Mouse (Mus musculus): ENCODE data around the gene Ctnnbip1. TPM values are rescaled to one million over a fixed set of nuclear protein-coding genes. Genes with fewer than 3 reads are reported as not detected.

The Ctnnbip1 gene
- total and polyA plus RNA-seq, 2 experiments from 2014 or later, result 105 to 134 TPM

DNA sequence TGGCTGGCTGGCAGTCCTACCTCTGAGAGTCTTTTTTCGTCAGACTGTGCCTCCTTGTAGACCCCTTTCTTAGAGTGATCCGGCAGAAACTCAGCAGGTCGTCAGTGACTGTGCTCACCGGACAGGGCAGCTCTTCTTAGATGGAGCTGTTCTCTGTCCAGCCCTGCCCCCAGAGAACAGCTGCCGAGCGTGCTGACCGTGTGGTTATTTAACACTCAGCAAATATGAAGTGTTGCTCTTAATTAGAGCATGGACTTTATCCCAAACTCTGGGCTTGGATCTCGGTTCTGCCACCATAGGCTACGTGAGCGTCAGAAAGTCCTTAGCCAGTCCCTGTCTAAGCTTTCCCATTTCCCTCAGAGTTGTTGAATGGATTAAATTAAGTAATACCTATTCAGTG is 3.2 kb downstream of the Ctnnbip1 start:
- 0 out of 2 replicates have a peak, but pooled peaks cover 5% of the 10 kb centered on the region for H3K36me3 ChIP-seq (ENCODE audit: insufficient read depth)
- 70% methylated on average over 10 of the region's 10 CpGs for WGBS
- no peak overlapping the region for H3K4me2 ChIP-seq (ENCODE audit: low read depth)
- no peaks in the 10 kb centered on the region for H3K27me3 ChIP-seq (ENCODE audit: insufficient read depth, low read length)
- H3K27ac ChIP-seq (ENCODE audit: low read depth, low read length), result no peak overlapping the region
- no peak for TF ChIP-seq CTCF (IDR thresholded peaks at IDR 0.05; ENCODE audit: low read depth)
- peaks cover 10% of the 10 kb centered on the region for H3K4me1 ChIP-seq (ENCODE audit: insufficient read depth)
- H3K9ac ChIP-seq, result no peak overlapping the region
- H3K4me3 ChIP-seq (ENCODE audit: low read depth, low read length), result no peak overlapping the region
- no peak for DNase-seq
- ATAC-seq, result no peak
- no peaks in the 10 kb centered on the region for H3K9me3 ChIP-seq (ENCODE audit: low read length)

DNA sequence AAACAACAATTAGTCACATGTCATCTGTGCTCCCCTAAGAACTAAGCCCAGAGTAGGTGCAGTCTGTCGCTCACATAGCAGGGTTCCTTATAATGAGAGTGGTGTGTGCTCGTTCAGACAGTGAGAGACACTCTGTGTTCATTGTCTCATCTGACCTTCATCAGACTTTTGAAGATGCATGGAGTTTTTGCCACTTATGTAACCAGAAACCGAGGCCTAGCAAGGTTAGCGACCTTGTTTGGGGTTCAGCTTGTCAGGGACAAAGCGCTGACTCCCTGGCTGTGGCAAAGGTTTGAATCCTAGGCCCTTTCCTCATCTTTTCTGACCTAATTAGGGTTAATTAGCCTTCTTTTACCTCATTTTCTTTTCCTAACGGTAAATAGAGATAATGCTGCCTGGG is 5.9 kb downstream of the Ctnnbip1 start:
- Histone ChIP-seq H3K4me2 (ENCODE audit: low read depth) (no peak overlapping the region), H3K9ac (no peak overlapping the region), H3K9me3 (ENCODE audit: low read length) (no peaks in the 10 kb centered on the region), H3K36me3 (ENCODE audit: insufficient read depth) (0 out of 2 replicates have a peak, but pooled peaks cover 5% of the 10 kb centered on the region), H3K27me3 (ENCODE audit: insufficient read depth, low read length) (no peaks in the 10 kb centered on the region), H3K27ac (ENCODE audit: low read depth, low read length) (no peak overlapping the region), H3K4me3 (ENCODE audit: low read depth, low read length) (no peak overlapping the region), H3K4me1 (ENCODE audit: insufficient read depth) (peaks cover 9% of the 10 kb centered on the region)
- TF ChIP-seq CTCF (IDR thresholded peaks at IDR 0.05; ENCODE audit: low read depth), result no peak
- WGBS, result 48% methylated on average over 6 of the region's 6 CpGs
- no peak for DNase-seq
- no peak for ATAC-seq

DNA sequence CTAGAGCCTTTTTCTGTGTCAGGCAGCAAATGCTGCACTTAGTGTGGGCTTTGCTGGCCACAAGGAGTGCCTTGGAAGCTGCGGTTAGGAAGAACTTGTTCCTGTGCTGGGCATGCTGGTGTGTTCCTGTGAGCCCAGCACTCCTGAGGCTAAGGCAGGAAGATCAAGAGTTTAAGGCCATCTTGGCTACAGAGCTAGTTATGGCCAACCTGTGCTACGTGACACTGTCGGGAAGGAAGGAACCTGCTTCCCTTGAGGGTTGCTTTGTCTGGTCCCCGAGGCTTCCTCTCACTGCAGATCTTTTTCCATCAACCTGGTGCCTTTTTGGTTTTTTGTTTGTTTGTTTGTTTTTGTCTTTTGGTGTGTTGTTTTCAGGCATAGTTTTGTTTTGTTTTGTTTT is 7.1 kb downstream of the Ctnnbip1 start:
- H3K4me1 ChIP-seq (ENCODE audit: insufficient read depth), result no peaks in the 10 kb centered on the region
- DNase-seq (no peak), ATAC-seq (no peak)
- 90% methylated on average over 4 of the region's 4 CpGs for WGBS
- H3K9me3 ChIP-seq (ENCODE audit: low read length), result no peaks in the 10 kb centered on the region
- no peaks in the 10 kb centered on the region for H3K27me3 ChIP-seq (ENCODE audit: insufficient read depth, low read length)
- no peak for TF ChIP-seq CTCF (IDR thresholded peaks at IDR 0.05; ENCODE audit: low read depth)
- no peak overlapping the region for H3K4me2 ChIP-seq (ENCODE audit: low read depth)
- H3K36me3 ChIP-seq (ENCODE audit: insufficient read depth), result 0 out of 2 replicates have a peak, but pooled peaks cover 5% of the 10 kb centered on the region
- no peak overlapping the region for H3K4me3 ChIP-seq (ENCODE audit: low read depth, low read length)
- H3K9ac ChIP-seq, result no peak overlapping the region
- no peak overlapping the region for H3K27ac ChIP-seq (ENCODE audit: low read depth, low read length)

DNA sequence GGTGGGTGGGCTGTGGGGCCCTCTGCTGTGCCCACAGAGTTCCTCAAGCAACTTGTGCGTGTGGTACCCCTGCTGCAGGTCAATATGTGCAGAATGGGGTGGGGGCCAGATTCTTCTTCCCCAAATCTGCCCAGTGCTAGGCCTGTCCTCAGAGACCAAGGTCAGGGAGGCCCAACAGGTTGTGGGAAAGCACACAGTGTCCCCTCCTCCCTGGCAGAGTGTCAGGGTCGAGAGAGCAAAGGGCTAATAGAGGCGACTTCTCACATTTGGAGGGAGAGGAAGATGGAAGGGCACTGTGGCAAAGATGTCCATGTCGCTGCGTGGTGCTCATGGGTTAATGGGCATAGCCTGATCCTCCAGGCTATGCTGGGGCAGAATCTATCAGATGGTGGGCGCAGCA is 7.8 kb downstream of the Ctnnbip1 start:
- DNase-seq (no peak), ATAC-seq (no peak)
- Histone ChIP-seq H3K36me3 (ENCODE audit: insufficient read depth) (0 out of 2 replicates have a peak, but pooled peaks cover 5% of the 10 kb centered on the region), H3K4me3 (ENCODE audit: low read depth, low read length) (no peak overlapping the region), H3K9me3 (ENCODE audit: low read length) (no peaks in the 10 kb centered on the region), H3K9ac (no peak overlapping the region), H3K4me2 (ENCODE audit: low read depth) (no peak overlapping the region), H3K27ac (ENCODE audit: low read depth, low read length) (no peak overlapping the region), H3K4me1 (ENCODE audit: insufficient read depth) (no peaks in the 10 kb centered on the region), H3K27me3 (ENCODE audit: insufficient read depth, low read length) (no peaks in the 10 kb centered on the region)
- 72% methylated on average over 6 of the region's 6 CpGs for WGBS
- TF ChIP-seq CTCF (IDR thresholded peaks at IDR 0.05; ENCODE audit: low read depth), result no peak

DNA sequence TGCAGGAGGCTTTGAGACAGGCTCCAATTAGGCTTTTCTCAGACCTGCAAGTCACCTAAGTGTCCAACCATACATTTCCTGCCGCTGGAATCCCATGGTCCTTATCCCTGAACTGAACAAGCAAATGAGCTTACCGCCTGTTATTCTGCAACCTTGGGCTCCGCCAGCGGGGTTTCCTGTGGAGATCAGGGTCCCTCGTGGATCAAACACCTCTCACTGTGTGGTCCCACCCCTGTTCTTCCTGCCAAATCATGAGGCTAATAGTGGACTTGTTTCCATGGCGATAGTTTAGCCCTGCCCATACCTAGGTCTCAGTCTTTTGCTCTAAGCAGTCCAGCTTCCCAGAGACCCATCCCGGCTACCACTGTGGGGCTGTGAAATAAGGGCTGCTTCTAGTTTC is 8.3 kb downstream of the Ctnnbip1 start:
- Histone ChIP-seq H3K9ac (no peak overlapping the region), H3K4me2 (ENCODE audit: low read depth) (no peak overlapping the region), H3K36me3 (ENCODE audit: insufficient read depth) (0 out of 2 replicates have a peak, but pooled peaks cover 5% of the 10 kb centered on the region), H3K4me3 (ENCODE audit: low read depth, low read length) (no peak overlapping the region), H3K27me3 (ENCODE audit: insufficient read depth, low read length) (no peaks in the 10 kb centered on the region), H3K4me1 (ENCODE audit: insufficient read depth) (no peaks in the 10 kb centered on the region), H3K9me3 (ENCODE audit: low read length) (no peaks in the 10 kb centered on the region), H3K27ac (ENCODE audit: low read depth, low read length) (no peak overlapping the region)
- no peak for TF ChIP-seq CTCF (IDR thresholded peaks at IDR 0.05; ENCODE audit: low read depth)
- whole genome bisulfite sequencing, result 17% methylated on average over 7 of the region's 7 CpGs
- ATAC-seq (no peak), DNase-seq (no peak)

DNA sequence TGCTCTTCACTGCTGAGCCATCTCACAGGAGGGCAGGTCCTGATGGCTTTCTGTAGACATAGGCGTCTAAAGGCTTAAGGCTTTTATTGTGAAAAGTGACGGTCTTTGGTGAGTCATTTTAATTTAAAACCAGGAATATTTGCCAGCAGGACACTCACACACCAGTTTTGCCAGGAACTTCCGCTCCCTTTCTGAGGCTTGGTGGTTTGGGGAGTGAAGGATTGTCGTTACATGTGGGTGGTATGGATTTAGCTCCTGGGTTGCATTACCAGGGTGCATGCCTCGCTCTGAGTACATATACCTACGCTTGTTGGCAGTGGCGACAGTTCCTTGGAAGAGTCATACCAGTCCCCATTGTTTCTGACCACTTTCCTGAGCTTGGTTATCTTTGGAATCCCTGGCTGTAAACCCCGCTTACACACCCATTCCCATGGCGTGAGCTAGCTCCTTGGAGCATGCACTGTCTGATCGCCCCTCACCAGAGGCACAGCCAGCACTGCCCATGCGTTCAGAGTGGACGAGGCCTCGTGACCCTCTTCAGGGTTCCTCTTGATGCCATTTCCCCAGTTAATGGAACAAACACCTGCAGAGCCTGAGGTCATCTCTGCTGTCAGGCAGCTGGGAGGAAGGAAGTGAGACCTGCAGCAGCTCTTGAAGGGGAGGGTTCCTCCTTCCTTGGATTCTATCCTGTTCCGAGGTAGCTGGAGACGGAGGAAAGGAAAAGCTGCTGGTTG is 9.8 kb downstream of the Ctnnbip1 start:
- H3K4me1 ChIP-seq (ENCODE audit: insufficient read depth), result no peaks in the 10 kb centered on the region
- ATAC-seq (no peak), DNase-seq (no peak)
- 81% methylated on average over 15 of the region's 15 CpGs for WGBS
- H3K9ac ChIP-seq, result no peak overlapping the region
- no peak overlapping the region for H3K4me2 ChIP-seq (ENCODE audit: low read depth)
- no peak overlapping the region for H3K4me3 ChIP-seq (ENCODE audit: low read depth, low read length)
- H3K36me3 ChIP-seq (ENCODE audit: insufficient read depth), result 0 out of 2 replicates have a peak, but pooled peaks cover 5% of the 10 kb centered on the region
- TF ChIP-seq CTCF (IDR thresholded peaks at IDR 0.05; ENCODE audit: low read depth), result no peak
- H3K27ac ChIP-seq (ENCODE audit: low read depth, low read length), result no peak overlapping the region; the same call in 1 of the 2 replicates
- no peaks in the 10 kb centered on the region for H3K27me3 ChIP-seq (ENCODE audit: insufficient read depth, low read length)
- no peaks in the 10 kb centered on the region for H3K9me3 ChIP-seq (ENCODE audit: low read length)

DNA sequence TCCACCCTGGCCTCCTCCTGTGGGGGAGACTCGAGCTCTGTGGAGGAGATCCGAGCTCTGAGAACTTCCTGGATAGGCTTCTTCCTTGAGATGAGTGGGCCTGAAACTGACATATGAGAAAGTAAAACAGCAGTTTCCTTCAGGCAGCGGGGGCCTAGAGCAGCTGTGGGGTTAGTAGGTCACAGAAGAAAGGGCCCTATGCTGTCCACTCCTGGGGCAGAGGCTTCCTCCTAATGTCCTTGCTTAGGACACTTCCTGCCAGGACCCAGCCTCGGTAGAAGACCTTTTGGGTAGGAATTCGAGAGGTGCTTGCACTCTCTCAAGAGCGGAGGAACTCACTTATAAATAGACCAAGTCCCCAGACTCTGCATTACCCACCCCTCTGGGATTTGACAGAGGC is 11.7 kb downstream of the Ctnnbip1 start:
- H3K4me2 ChIP-seq (ENCODE audit: low read depth), result no peak overlapping the region
- H3K36me3 ChIP-seq (ENCODE audit: insufficient read depth), result 0 out of 2 replicates have a peak, but pooled peaks cover 5% of the 10 kb centered on the region
- 89% methylated on average over 6 of the region's 6 CpGs for WGBS
- H3K27me3 ChIP-seq (ENCODE audit: insufficient read depth, low read length), result no peaks in the 10 kb centered on the region
- no peak for TF ChIP-seq CTCF (IDR thresholded peaks at IDR 0.05; ENCODE audit: low read depth)
- no peaks in the 10 kb centered on the region for H3K4me1 ChIP-seq (ENCODE audit: insufficient read depth)
- no peak overlapping the region for H3K27ac ChIP-seq (ENCODE audit: low read depth, low read length)
- DNase-seq (no peak), ATAC-seq (no peak)
- no peaks in the 10 kb centered on the region for H3K9me3 ChIP-seq (ENCODE audit: low read length)
- no peak overlapping the region for H3K4me3 ChIP-seq (ENCODE audit: low read depth, low read length)
- no peak overlapping the region for H3K9ac ChIP-seq
